Mouse (Mus musculus): ENCODE measurements around the gene Xrcc6.
"Not testable (repeated sequence)": the region's sequence is repeated elsewhere in the genome, so short reads cannot be mapped to it uniquely, and the experiment has no call there.

DNA sequence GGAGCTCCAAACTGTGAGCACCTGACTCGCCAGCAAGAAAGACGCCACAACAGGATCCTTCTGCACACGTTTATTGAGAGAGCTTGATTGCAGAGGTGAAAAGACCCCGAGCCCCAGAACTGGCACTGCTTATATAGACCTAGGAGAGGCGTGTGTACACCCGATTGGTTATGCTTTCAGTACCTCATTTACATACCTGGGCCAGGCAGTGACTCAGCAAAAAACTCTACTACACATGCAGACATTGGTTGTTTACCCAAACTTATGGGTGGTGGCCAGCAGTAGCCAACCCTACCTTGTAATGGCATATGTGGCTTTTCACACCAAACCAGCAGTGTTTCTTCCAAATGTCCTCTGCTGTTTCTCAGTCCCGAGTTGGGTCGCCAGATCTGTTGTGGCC is 12.5 kb upstream of the Xrcc6 start:
- not testable (repeated sequence) for TF ChIP-seq CTCF (IDR thresholded peaks at IDR 0.05; ENCODE audit: low read depth, low read length); POLR2A (IDR thresholded peaks at IDR 0.05; ENCODE audit: insufficient read depth, low read length)
